Mouse (Mus musculus) liver, postnatal 0 days (tissue): ENCODE data around the gene Shank1. TPM values are rescaled to one million over a fixed set of nuclear protein-coding genes. Genes with fewer than 3 reads are reported as not detected.

ENCODE experiments used
- ATAC-seq: fragments of 200-750 bp; cut with Nextera tagmentation; 2 replicates; pipeline ENCODE4 v1.8.0; 2017; ENCODE audit warnings: mild to moderate bottlenecking, moderate library complexity
- DNase-seq: peaks from one replicate; pipeline ENCODE4 v3.0.0-alpha.2; 2016
- H3K27ac ChIP-seq: fragments of 300-500 bp; sonication (generic); 2 replicates; pipeline ENCODE4 v1.5.1; 2014; ENCODE audit warnings: antibody characterized with exemption, moderate library complexity, mild to moderate bottlenecking, low read depth
- H3K27me3 ChIP-seq: fragments of 300-500 bp; sonication (generic); 2 replicates; pipeline ENCODE4 v1.6.1; 2014; ENCODE audit warnings: low read length, control low read depth, mixed read lengths; ENCODE audit not compliant: insufficient read depth
- H3K36me3 ChIP-seq: fragments of 300-500 bp; sonication (generic); replicated peaks from 2 replicates; pipeline ENCODE4 v1.6.1; 2014; ENCODE audit warnings: mild to moderate bottlenecking, control low read depth, low read length, moderate library complexity, mixed read lengths; ENCODE audit not compliant: insufficient read depth
- H3K4me1 ChIP-seq: fragments of 300-500 bp; sonication (generic); 2 replicates; pipeline ENCODE4 v1.6.1; 2014; ENCODE audit warnings: antibody characterized with exemption, mild to moderate bottlenecking, control low read depth; ENCODE audit not compliant: insufficient read depth
- H3K4me2 ChIP-seq: fragments of 300-500 bp; sonication (generic); 2 replicates; pipeline ENCODE4 v1.6.1; 2014; ENCODE audit warnings: low read depth, mild to moderate bottlenecking, low read length, moderate library complexity, mixed read lengths
- H3K4me3 ChIP-seq: fragments of 300-500 bp; sonication (generic); 2 replicates; pipeline ENCODE4 v1.5.1; 2014; ENCODE audit warnings: low read depth, low read length
- H3K9ac ChIP-seq: fragments of 300-500 bp; sonication (generic); replicated peaks from 2 replicates; pipeline ENCODE4 v1.6.1; 2014; ENCODE audit warnings: mild to moderate bottlenecking, moderate library complexity
- H3K9me3 ChIP-seq: fragments of 300-500 bp; sonication (generic); 2 replicates; pipeline ENCODE4 v1.6.1; 2016; ENCODE audit warnings: mild to moderate bottlenecking, control low read depth, low read length, mixed read lengths
- CTCF ChIP-seq: sonication (generic); IDR thresholded peaks from 2 replicates; pipeline ENCODE4 v1.5.1; 2016; ENCODE audit warnings: antibody characterized with exemption, low read depth
- EP300 ChIP-seq: IDR thresholded peaks from 2 replicates; pipeline ENCODE4 v1.6.1; 2016; ENCODE audit warnings: antibody characterized with exemption, low read depth, mild to moderate bottlenecking
- WGBS: fragments of 180-500 bp; shearing (Covaris S2); extraction: QIAGEN DNeasy Blood & Tissue Kit; methylation state at CpG from one replicate; pipeline ENCODE4 v1.1.7; 2014; ENCODE audit not compliant: insufficient replicate concordance; 5-methylcytosine and 5-hydroxymethylcytosine counted together
- polyA plus RNA-seq: library from polyadenylated mRNA; unstranded; fragments of >200 nt; fragmentation: Nextera tagmentation; extraction: Ambion mirVana; gene quantifications from 2 replicates; pipeline ENCODE4 v1.2.1, GENCODE M21; 2015

Shank1 gene
- polyA plus RNA-seq, 1 experiment from 2014 or later: not detected

DNA sequence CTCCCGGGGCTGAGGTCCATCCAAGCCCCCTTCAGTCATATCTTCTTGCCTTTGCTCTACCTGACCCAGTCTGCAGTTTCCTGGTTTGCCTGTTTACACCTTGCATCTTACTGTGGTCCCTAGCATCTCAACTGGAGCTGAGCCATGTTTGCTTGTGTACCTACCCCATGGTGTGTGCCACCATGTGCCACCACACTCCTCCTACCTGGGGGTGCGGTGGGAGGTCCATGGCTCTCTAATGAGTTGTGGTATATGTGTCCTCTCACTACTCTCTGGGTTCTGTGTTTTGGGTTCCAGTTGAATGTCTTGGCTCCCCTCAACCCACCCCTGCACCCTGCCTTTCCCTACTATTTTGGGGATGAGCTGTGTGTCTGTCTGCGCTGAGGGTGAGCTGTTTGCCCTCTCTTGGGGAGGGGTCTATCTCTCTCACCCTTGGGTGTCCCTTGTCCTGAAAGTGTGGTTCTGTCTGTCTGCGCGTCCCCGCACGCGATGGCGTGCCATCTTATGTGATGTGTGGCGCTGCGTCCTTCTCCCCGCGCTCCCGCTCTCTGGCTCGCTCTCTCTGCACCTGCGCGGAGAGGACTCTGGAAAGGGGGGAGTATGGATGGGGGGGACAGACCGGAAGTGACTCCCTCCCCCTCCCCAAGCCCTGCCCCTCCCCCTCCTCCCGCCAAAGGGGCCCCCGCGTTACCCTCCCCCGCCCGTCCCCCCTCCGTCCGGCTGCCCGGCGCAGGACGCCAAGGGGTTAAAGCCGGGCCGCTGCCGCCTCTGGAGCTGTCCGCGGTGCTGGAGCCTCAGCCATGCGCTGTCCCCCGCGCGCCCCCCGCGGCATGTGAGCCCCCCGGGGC, 25.2 kb downstream of the Shank1 start:
- Histone ChIP-seq H3K36me3 (no peaks in the 10 kb centered on the region), H3K27ac (no peak overlapping the region), H3K9ac (no peak overlapping the region), H3K4me1 (no peaks in the 10 kb centered on the region), H3K4me2 (no peak overlapping the region), H3K9me3 (no peaks in the 10 kb centered on the region), H3K4me3 (no peak overlapping the region), H3K27me3 (peaks cover 52% of the 10 kb centered on the region)
- ATAC-seq: no peak
- WGBS: 7% methylated on average over 17 of the region's 40 CpGs
- TF ChIP-seq CTCF (no peak), EP300 (no peak)
- DNase-seq: no peak

GRCm38 (mm10) chr7:44336046-44337021, 26.3 kb downstream of the Shank1 start:
- Histone ChIP-seq H3K9ac (no peak overlapping the region), H3K4me1 (no peaks in the 10 kb centered on the region), H3K4me3 (no peak overlapping the region), H3K9me3 (no peaks in the 10 kb centered on the region), H3K4me2 (no peak overlapping the region), H3K27me3 (peaks cover 52% of the 10 kb centered on the region), H3K36me3 (no peaks in the 10 kb centered on the region), H3K27ac (no peak overlapping the region)
- 6% methylated on average over 39 of the region's 54 CpGs for WGBS
- ATAC-seq: no peak
- TF ChIP-seq EP300 (no peak), CTCF (no peak)
- DNase-seq: no peak

- Histone ChIP-seq H3K4me1 (no peaks in the 10 kb centered on the region), H3K27me3 (peaks cover 52% of the 10 kb centered on the region), H3K9me3 (no peaks in the 10 kb centered on the region), H3K27ac (no peak overlapping the region), H3K36me3 (no peaks in the 10 kb centered on the region), H3K4me3 (no peak overlapping the region), H3K4me2 (no peak overlapping the region), H3K9ac (no peak overlapping the region)
- TF ChIP-seq EP300 (no peak), CTCF (no peak)
- 7% methylated on average over 32 of the region's 32 CpGs for WGBS
- DNase-seq (no peak), ATAC-seq (no peak)
These were observed 27.2 kb downstream of the Shank1 start for GRCm38 (mm10) chr7:44337121-44337849.

GRCm38 (mm10) chr7:44340226-44340625, 30.2 kb downstream of the Shank1 start:
- 51% methylated on average over 6 of the region's 6 CpGs for WGBS
- ATAC-seq (no peak), DNase-seq (no peak)
- no peak overlapping the region for H3K9ac ChIP-seq
- H3K4me2 ChIP-seq: no peak overlapping the region
- H3K4me3 ChIP-seq: no peak overlapping the region
- TF ChIP-seq CTCF (no peak), EP300 (no peak)
- H3K27me3 ChIP-seq: peaks cover 36% of the 10 kb centered on the region
- no peaks in the 10 kb centered on the region for H3K4me1 ChIP-seq
- no peaks in the 10 kb centered on the region for H3K36me3 ChIP-seq
- H3K9me3 ChIP-seq: no peaks in the 10 kb centered on the region
- H3K27ac ChIP-seq: no peak overlapping the region

DNA sequence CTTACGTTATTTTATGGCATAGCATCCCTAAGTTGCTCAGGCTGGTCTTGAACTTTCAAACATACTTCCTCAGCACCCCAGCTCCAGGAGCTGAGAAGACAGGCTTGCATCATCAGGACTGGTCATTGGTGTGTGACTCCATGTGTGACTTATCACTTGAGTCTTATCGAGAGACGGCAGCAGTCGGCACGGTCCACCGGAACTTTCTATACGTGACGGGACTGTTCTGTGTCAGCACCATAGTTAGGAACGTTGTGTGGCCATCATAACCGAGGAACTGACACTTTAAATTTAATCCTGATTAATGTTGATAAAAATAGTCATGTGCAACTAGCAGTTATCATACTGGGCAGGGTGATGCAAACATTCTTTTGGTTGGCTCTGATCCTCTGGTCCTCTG, 31.1 kb downstream of the Shank1 start:
- no peaks in the 10 kb centered on the region for H3K4me1 ChIP-seq
- no peaks in the 10 kb centered on the region for H3K36me3 ChIP-seq
- H3K27me3 ChIP-seq: peaks cover 28% of the 10 kb centered on the region
- TF ChIP-seq EP300: no peak
- no peak for TF ChIP-seq CTCF
- no peak overlapping the region for H3K4me3 ChIP-seq
- ATAC-seq (no peak), DNase-seq (no peak)
- H3K4me2 ChIP-seq: no peak overlapping the region
- no peak overlapping the region for H3K27ac ChIP-seq
- H3K9me3 ChIP-seq: no peaks in the 10 kb centered on the region
- H3K9ac ChIP-seq: no peak overlapping the region
- WGBS: 83% methylated on average over 10 of the region's 10 CpGs
